Mouse (Mus musculus): ENCODE measurements around the gene a.
"Not testable (repeated sequence)": the region's sequence is repeated elsewhere in the genome, so short reads cannot be mapped to it uniquely, and the experiment has no call there.

The a gene

GRCm38 (mm10) chr2:154836537-154836936 is 45.3 kb downstream of the a start:
- no peak for DNase-seq (ENCODE audit: low read depth)

DNA sequence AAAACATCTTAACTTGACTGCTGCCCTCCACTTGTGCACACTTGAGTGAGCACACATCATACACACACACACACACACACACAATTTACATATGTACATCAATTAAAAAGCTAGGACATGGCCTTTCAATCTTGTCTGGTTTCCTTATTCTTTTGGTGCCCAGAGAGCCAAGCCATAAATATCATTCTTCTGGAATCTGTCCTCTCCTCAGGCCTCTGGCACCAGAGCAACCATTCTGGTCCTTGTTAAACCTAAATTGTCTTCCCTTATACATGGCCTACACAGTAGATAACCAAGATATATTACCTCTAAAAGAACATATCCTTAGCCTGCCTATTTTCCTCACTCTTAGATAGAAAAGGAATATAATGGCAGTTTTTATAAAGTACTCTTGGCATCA is 56.9 kb downstream of the a start:
- DNase-seq (ENCODE audit: low read depth): no peak

- peak; percentile 24 for DNase-seq (ENCODE audit: low read depth)
These were observed 64.2 kb downstream of the a start for GRCm38 (mm10) chr2:154855383-154855782.

GRCm38 (mm10) chr2:154863672-154864071 is 72.5 kb downstream of the a start:
- DNase-seq (ENCODE audit: low read depth): no peak

- no peak for DNase-seq (ENCODE audit: low read depth)
These were observed 74.5 kb downstream of the a start for GRCm38 (mm10) chr2:154865696-154866095.

- DNase-seq (ENCODE audit: low read depth): no peak
These were observed 76.9 kb downstream of the a start for GRCm38 (mm10) chr2:154868106-154868505.

GRCm38 (mm10) chr2:154869954-154870641 is 78.9 kb downstream of the a start:
- DNase-seq (ENCODE audit: low read depth): no peak

DNA sequence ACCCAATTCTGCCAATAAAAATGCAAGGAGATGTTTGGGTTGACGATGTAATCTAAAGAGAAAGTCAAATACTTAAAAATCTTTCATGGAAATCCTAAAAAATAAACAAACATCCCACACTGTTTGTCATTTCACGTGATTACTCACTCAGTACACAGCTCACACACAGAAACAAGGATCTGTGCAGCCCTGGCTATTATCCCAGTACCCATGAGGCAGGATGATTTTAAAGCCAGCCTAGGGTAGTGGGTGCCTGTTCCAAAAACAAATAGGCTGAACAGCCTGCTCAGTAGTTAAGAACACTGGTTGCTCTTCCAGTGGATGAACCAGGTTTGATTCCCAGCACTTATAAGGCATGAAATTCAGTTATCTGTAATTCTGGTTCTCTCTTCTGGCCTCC is 85.4 kb downstream of the a start:
- DNase-seq (ENCODE audit: low read depth): no peak

DNA sequence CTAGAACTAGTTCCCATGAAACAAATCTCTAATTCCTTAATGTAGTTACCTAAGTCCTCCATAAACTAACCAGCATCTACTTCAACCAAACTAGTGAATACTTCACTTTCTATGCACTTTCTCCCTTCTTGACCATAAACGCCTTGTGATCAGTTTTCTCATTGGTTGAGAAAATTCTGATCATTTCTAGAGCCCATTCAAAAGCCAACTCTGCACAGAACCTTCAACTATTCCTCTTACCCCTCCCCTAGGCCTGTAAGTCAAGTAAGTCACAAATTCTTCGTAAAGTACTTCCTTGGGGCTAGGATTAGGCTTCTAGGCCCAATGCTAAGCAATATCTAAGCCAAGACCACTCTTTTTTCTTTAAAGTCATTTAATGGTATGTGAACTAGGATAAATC is 100.4 kb downstream of the a start:
- DNase-seq (ENCODE audit: low read depth): no peak

DNA sequence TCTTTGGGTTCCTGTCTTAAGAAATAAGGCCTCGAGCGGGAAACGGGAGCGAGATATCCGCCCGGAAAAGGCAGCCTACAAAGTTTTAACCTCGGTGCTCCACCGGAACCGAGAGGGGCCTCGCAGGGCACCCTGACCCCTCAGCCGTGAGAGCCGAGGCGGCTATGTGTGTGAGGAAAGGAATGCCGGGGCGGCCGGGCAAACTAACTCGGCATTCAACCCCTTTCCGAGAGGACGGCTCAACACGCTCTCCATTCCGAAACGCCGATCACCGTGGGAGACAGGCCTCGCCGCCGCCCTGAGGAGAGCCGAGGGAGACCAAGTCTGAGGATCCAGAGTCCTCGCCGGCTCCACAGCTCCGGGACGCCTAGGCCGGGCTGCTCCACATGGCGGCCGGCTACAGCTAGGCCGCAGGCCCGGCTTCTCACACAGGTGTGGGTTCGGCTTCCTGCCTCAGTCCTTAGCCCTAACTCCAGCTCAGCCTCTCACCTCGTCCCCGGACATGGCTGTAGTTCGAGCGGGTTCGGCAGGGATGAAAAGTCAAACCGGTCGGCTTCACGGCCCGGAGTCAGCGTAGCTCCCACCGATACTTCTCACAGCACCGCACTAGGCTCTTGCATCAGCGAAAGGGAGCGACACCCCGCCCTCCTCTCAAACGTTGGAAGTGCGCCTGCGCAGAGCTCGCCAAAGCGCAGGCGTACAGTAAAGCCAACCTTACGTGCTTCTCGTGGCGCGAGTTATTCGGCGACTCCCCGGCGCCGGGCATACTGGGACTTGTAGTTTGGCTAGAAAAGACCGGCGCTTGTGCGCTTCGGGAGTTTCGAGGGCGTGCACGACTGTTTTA is 101.2 kb downstream of the a start, which contains the start of gene Eif2s2:
Gene Eif2s2 (minus strand): TSS at position 735 of the 844 bp plus-strand sequence.
- DNase-seq (ENCODE audit: low read depth): peak; percentile 97

GRCm38 (mm10) chr2:154893045-154893385 is 101.8 kb downstream of the a start:
- no peak for DNase-seq (ENCODE audit: low read depth)

- no peak for DNase-seq (ENCODE audit: low read depth)
These were observed 102.3 kb downstream of the a start for GRCm38 (mm10) chr2:154893548-154893947.

GRCm38 (mm10) chr2:154899004-154899403 is 107.8 kb downstream of the a start:
- DNase-seq (ENCODE audit: low read depth): not testable (repeated sequence)

DNA sequence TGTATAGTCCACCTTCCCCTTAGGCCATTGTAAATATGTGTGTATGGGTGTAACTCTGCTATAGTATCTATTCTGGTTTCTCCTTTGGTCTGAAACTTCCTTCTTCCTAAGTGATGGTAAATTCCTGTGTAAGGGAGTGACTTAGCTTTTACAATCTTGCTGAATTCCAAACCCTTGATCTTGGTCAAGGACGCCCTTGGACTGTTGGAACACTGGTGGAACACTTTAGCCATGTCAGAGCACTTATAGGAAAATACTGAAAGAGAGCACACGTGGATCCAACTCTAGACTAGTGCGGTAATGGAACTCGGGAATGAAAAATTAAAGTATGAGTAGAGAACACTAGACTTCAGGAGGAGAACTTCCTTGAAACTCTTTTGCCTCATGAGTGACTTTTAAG is 108.2 kb downstream of the a start:
- DNase-seq (ENCODE audit: low read depth): not testable (repeated sequence)

GRCm38 (mm10) chr2:154902111-154902510 is 110.9 kb downstream of the a start:
- no peak for DNase-seq (ENCODE audit: low read depth)

GRCm38 (mm10) chr2:154905796-154906195 is 114.6 kb downstream of the a start:
- no peak for DNase-seq (ENCODE audit: low read depth)

GRCm38 (mm10) chr2:154908223-154908622 is 117.0 kb downstream of the a start:
- not testable (repeated sequence) for DNase-seq (ENCODE audit: low read depth)

DNA sequence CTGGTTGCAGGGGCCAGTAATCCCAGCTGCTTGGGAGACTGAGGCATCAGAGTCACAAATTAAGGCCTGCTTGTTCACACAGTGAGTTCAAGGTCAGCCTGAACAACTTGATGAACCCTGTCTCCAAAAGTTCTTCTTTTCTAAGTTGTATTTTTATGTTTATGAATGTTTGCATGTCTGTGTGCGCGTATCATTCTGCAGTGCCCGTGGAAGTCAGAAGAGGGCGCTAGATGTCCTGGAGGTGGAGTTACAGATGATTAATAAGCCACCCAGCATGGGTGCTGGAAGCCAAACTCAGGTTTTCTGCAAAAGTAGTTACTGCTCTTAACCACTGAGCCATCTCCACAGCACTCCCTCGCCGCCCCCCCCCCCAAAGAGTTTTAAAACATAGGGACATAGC is 118.6 kb downstream of the a start:
- DNase-seq (ENCODE audit: low read depth): no peak

- DNase-seq (ENCODE audit: low read depth): no peak
These were observed 124.8 kb downstream of the a start for GRCm38 (mm10) chr2:154915922-154916541.

DNA sequence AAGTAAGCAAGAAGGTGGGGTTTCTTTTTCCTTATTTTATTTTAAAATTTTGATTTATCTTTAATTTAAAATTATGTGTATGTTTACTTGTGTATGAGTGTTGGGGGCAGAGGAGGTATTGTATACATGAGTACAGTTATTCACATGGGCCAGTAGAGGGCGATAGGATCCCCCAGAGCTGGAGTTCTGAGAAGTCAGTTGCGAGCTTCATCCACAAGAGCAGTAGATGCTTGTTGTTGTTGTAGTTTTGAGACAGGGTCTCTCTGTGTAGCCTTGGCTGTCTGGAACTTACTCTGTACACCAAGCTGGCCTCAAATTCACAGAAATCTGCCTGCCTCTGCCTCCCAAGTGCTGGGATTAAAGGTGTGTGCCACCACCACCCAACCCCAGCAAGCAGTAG is 125.3 kb downstream of the a start:
- peak; percentile 29 for DNase-seq (ENCODE audit: low read depth)

GRCm38 (mm10) chr2:154917866-154918641 is 126.9 kb downstream of the a start:
- no peak for DNase-seq (ENCODE audit: low read depth)

GRCm38 (mm10) chr2:154920896-154921295 is 129.7 kb downstream of the a start:
- DNase-seq (ENCODE audit: low read depth): no peak
